Mouse (Mus musculus): ENCODE data around the gene Ly86.

- TF ChIP-seq CTCF (IDR thresholded peaks at IDR 0.05; ENCODE audit: insufficient read depth, low read length) (no peak), POLR2A (IDR thresholded peaks at IDR 0.05; ENCODE audit: borderline replicate concordance, extremely low read depth, low read depth, low read length) (no peak)
Measured at GRCm38 (mm10) chr13:37376411-37376810, 31.4 kb downstream of the Ly86 start.
